In the genomic region with DNA sequence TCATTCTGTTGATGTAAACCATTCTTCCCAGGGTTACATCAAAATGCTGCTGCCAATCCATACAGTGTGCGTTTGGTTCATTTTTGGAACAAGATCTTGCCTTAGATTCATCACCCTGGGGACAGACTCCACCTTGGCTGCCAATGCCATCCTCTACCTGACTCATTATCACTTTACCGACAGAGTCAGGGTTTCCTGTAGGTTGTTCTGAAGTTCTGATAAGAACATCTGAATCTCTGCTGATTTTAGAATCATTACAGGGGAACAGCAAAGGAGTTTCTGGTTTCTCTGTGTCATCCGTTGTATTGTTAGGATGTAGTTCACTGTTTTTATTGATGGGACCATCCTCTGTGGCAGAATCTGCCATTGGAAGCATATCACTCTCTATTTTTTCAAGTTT, we compare ENCODE assay signal across 26 mouse cellular contexts. TPM values are rescaled to one million over a fixed set of nuclear protein-coding genes. Genes with fewer than 3 reads are reported as not detected.
"Had no signal": no experiment of that assay in that cellular context is flagged by ENCODE, and none has a peak within 500 bp of the region (broad histone marks: within the 10 kb centered on the region; RNA-seq: fewer than 3 reads in every experiment).

No protein-coding gene starts in this region.

- H3K9me3 ChIP-seq: heart, embryonic 10.5 days; heart, embryonic 12.5 days; hindbrain, embryonic 10.5 days; hindbrain, embryonic 12.5 days; intestine, embryonic 15.5 days; liver, embryonic 13.5 days; liver, embryonic 15.5 days had no signal

- H3K36me3 ChIP-seq: heart, embryonic 10.5 days; hindbrain, embryonic 12.5 days; intestine, embryonic 15.5 days; liver, embryonic 15.5 days had no signal

- DNase-seq: gastrocnemius, postnatal 14 days; heart, adult 2 months; heart, postnatal 10 days; heart, postnatal 4 days; kidney, adult 18-20 months; kidney, adult 8-10 months; kidney, postnatal 10 days; kidney, postnatal 25 days; kidney, postnatal 4 days; liver; liver, embryonic 13.5 days; liver, postnatal 0 days had no signal

- H3K4me3 ChIP-seq: heart, adult 2 months; heart, embryonic 10.5 days; heart, embryonic 12.5 days; hindbrain, embryonic 10.5 days; hindbrain, embryonic 12.5 days; intestine, embryonic 15.5 days; layer of hippocampus, adult 2 months; left cerebral cortex, adult 2 months; liver, embryonic 13.5 days; liver, embryonic 15.5 days had no signal

- H3K27me3 ChIP-seq: heart, embryonic 12.5 days; hindbrain, embryonic 12.5 days; intestine, embryonic 15.5 days; liver, embryonic 13.5 days; liver, embryonic 15.5 days had no signal

- ATAC-seq: hindbrain, embryonic 16.5 days; inflammation-experienced regulatory T-cells, adult 6 months; intestine, embryonic 15.5 days; intestine, postnatal 0 days; liver, postnatal 0 days had no signal

- H3K27ac ChIP-seq: heart, adult 2 months; heart, embryonic 10.5 days; hindbrain, embryonic 10.5 days; hindbrain, embryonic 12.5 days; hindbrain, embryonic 14.5 days; intestine, embryonic 15.5 days; layer of hippocampus, adult 2 months; left cerebral cortex, adult 2 months; liver, embryonic 13.5 days; liver, embryonic 15.5 days had no signal

- H3K4me2 ChIP-seq: heart, embryonic 12.5 days; hindbrain, embryonic 12.5 days; hindbrain, embryonic 14.5 days; intestine, embryonic 15.5 days; liver, embryonic 11.5 days; liver, embryonic 13.5 days; liver, embryonic 15.5 days had no signal

- H3K9ac ChIP-seq: heart, embryonic 12.5 days; hindbrain, embryonic 12.5 days; hindbrain, embryonic 14.5 days; intestine, embryonic 15.5 days; liver, embryonic 13.5 days; liver, embryonic 15.5 days; liver, postnatal 0 days had no signal

RNA-seq across cellular contexts. Expression of a gene that starts 22.1 kb away (rescaled TPM):
- total RNA-seq: granulocyte monocyte progenitor cell, adult 5-6 weeks had no signal
